Mouse (Mus musculus): Measurements from ENCODE around the gene Atf6.

GRCm38 (mm10) chr1:170889310-170889709 lies 21.7 kb upstream of the Atf6 start:
- TF ChIP-seq CHD2 (IDR thresholded peaks at IDR 0.05; ENCODE audit: low read depth, low read length) (no peak; the same call in 1 of the 2 replicates), MAFK (IDR thresholded peaks at IDR 0.05; ENCODE audit: insufficient read depth, low read depth, low read length) (no peak), ZC3H11A (IDR thresholded peaks at IDR 0.05; ENCODE audit: borderline replicate concordance, low read depth, low read length) (no peak), ZNF384 (IDR thresholded peaks at IDR 0.05; ENCODE audit: low read depth, low read length) (no peak)
